Mouse (Mus musculus) hindbrain, postnatal 0 days (tissue): Measurements from ENCODE around the gene Eppin. TPM values are rescaled to one million over a fixed set of nuclear protein-coding genes. Genes with fewer than 3 reads are reported as not detected.

ENCODE experiments used
- ATAC-seq: fragments of 200-750 bp; cut with Nextera tagmentation; 2 replicates; pipeline ENCODE4 v1.8.0; 2017; ENCODE audit warnings: mild to moderate bottlenecking, moderate TSS enrichment, moderate library complexity
- DNase-seq: peaks from one replicate; pipeline ENCODE4 v3.0.0-alpha.2; 2015; ENCODE audit warnings: low spot score
- H3K27ac ChIP-seq: fragments of 300-500 bp; sonication (generic); 2 replicates; pipeline ENCODE4 v1.5.1; 2014; ENCODE audit warnings: mild to moderate bottlenecking
- H3K27me3 ChIP-seq: fragments of 300-500 bp; sonication (generic); 2 replicates; pipeline ENCODE4 v1.6.1; 2014; ENCODE audit warnings: low read length, mixed read lengths; ENCODE audit not compliant: insufficient read depth
- H3K36me3 ChIP-seq: fragments of 300-500 bp; sonication (generic); 2 replicates; pipeline ENCODE4 v1.6.1; 2014; ENCODE audit warnings: low read length, mixed read lengths; ENCODE audit not compliant: insufficient read depth
- H3K4me1 ChIP-seq: fragments of 300-500 bp; sonication (generic); 2 replicates; pipeline ENCODE4 v1.6.1; 2014; ENCODE audit warnings: antibody characterized with exemption, low read length, mixed read lengths; ENCODE audit not compliant: insufficient read depth
- H3K4me2 ChIP-seq: fragments of 300-500 bp; sonication (generic); 2 replicates; pipeline ENCODE4 v1.6.1; 2014; ENCODE audit warnings: low read depth, mild to moderate bottlenecking, low read length, moderate library complexity, mixed read lengths
- H3K4me3 ChIP-seq: fragments of 300-500 bp; sonication (generic); 2 replicates; pipeline ENCODE4 v1.5.1; 2014; ENCODE audit warnings: low read length
- H3K9ac ChIP-seq: fragments of 300-500 bp; sonication (generic); replicated peaks from 2 replicates; pipeline ENCODE4 v1.6.1; 2014; ENCODE audit warnings: mild to moderate bottlenecking, low read length, moderate library complexity, mixed read lengths
- H3K9me3 ChIP-seq: fragments of 300-500 bp; sonication (generic); 2 replicates; pipeline ENCODE4 v1.6.1; 2016; ENCODE audit warnings: low read length, mixed read lengths
- CTCF ChIP-seq: IDR thresholded peaks from 2 replicates; pipeline ENCODE4 v1.5.1; 2016; ENCODE audit warnings: antibody characterized with exemption, control low read depth, low read depth
- WGBS: fragments of 180-500 bp; shearing (Covaris S2); extraction: QIAGEN DNeasy Blood & Tissue Kit; methylation state at CpG from one replicate; pipeline ENCODE4 v1.1.7; 2014; 5-methylcytosine and 5-hydroxymethylcytosine counted together
- polyA plus RNA-seq: library from polyadenylated mRNA; unstranded; fragments of >200 nt; fragmentation: Nextera tagmentation; extraction: Ambion mirVana; gene quantifications from 2 replicates; pipeline ENCODE4 v1.2.1, GENCODE M21; 2015
- total RNA-seq: library from RNA; depleted of rRNA; stranded (reverse); fragments of >200 nt; gene quantifications from 2 replicates; pipeline ENCODE4 v1.2.3, GENCODE M21; 2014

Eppin gene
- total and polyA plus RNA-seq, 2 experiments from 2014 or later: not detected

- no peaks in the 10 kb centered on the region for H3K36me3 ChIP-seq
- ATAC-seq (no peak), DNase-seq (no peak)
- H3K4me3 ChIP-seq: no peak overlapping the region
- no peak overlapping the region for H3K27ac ChIP-seq
- H3K4me2 ChIP-seq: no peak overlapping the region
- H3K9ac ChIP-seq: no peak overlapping the region
- H3K9me3 ChIP-seq: no peaks in the 10 kb centered on the region
- 88% methylated on average over 5 of the region's 5 CpGs for WGBS
- H3K4me1 ChIP-seq: peaks cover 5% of the 10 kb centered on the region; the same call in 1 of the 2 replicates
- H3K27me3 ChIP-seq: peaks cover 5% of the 10 kb centered on the region; the same call in 1 of the 2 replicates
- TF ChIP-seq CTCF: no peak
These were observed 25.9 kb downstream of the Eppin start for GRCm38 (mm10) chr2:164567460-164567859.

GRCm38 (mm10) chr2:164566997-164567396, 26.4 kb downstream of the Eppin start:
- peak; percentile 36 for TF ChIP-seq CTCF
- no peak for DNase-seq
- Histone ChIP-seq H3K4me3 (no peak overlapping the region), H3K4me2 (no peak overlapping the region), H3K9ac (no peak overlapping the region), H3K36me3 (no peaks in the 10 kb centered on the region), H3K27ac (no peak overlapping the region), H3K27me3 (peaks cover 5% of the 10 kb centered on the region; the same call in 1 of the 2 replicates), H3K9me3 (no peaks in the 10 kb centered on the region), H3K4me1 (peaks cover 5% of the 10 kb centered on the region; the same call in 1 of the 2 replicates)
- no peak for ATAC-seq
- WGBS: 88% methylated on average over 2 of the region's 2 CpGs

GRCm38 (mm10) chr2:164564346-164564745, 29.0 kb downstream of the Eppin start:
- Histone ChIP-seq H3K4me3 (no peak overlapping the region), H3K4me1 (peaks cover 5% of the 10 kb centered on the region; the same call in 1 of the 2 replicates), H3K27ac (no peak overlapping the region), H3K4me2 (no peak overlapping the region), H3K9ac (0 out of 2 replicates have a peak overlapping the region, but pooled peaks have one; percentile 17), H3K9me3 (no peaks in the 10 kb centered on the region), H3K27me3 (peaks cover 5% of the 10 kb centered on the region; the same call in 1 of the 2 replicates), H3K36me3 (no peaks in the 10 kb centered on the region)
- TF ChIP-seq CTCF: no peak
- WGBS: 41% methylated on average over 5 of the region's 5 CpGs
- no peak for ATAC-seq
- DNase-seq: no peak

- Histone ChIP-seq H3K9ac (peak overlapping the region; percentile 44), H3K4me2 (peak overlapping the region; percentile 95), H3K27me3 (peaks cover 5% of the 10 kb centered on the region; the same call in 1 of the 2 replicates), H3K36me3 (no peaks in the 10 kb centered on the region), H3K4me1 (peaks cover 5% of the 10 kb centered on the region; the same call in 1 of the 2 replicates), H3K27ac (no peak overlapping the region), H3K9me3 (no peaks in the 10 kb centered on the region), H3K4me3 (peak overlapping the region; percentile 43)
- DNase-seq (peak; percentile 81), ATAC-seq (peak; percentile 74)
- peak; percentile 81 for TF ChIP-seq CTCF
- under 1% methylated on average over 31 of the region's 32 CpGs for WGBS
These were observed 29.9 kb downstream of the Eppin start for GRCm38 (mm10) chr2:164563339-164564038.

GRCm38 (mm10) chr2:164562391-164563188, 30.8 kb downstream of the Eppin start, which contains the start of gene Wfdc2:
TSS of gene Wfdc2 (plus strand) at chr2:164562413.
- H3K9ac ChIP-seq: peak within 1 kb of the TSS; percentile 44
- peaks cover 5% of the 10 kb centered on the region; the same call in 1 of the 2 replicates for H3K27me3 ChIP-seq
- TF ChIP-seq CTCF: no peak
- 3% methylated on average over 24 of the region's 24 CpGs for WGBS
- peak within 1 kb of the TSS; percentile 95 for H3K4me2 ChIP-seq
- no peaks in the 10 kb centered on the region for H3K36me3 ChIP-seq
- H3K27ac ChIP-seq: no peak within 1 kb of the TSS
- no peak for DNase-seq
- no peak for ATAC-seq
- H3K9me3 ChIP-seq: no peaks in the 10 kb centered on the region
- peaks cover 5% of the 10 kb centered on the region; the same call in 1 of the 2 replicates for H3K4me1 ChIP-seq
- peak within 1 kb of the TSS; percentile 43 for H3K4me3 ChIP-seq

GRCm38 (mm10) chr2:164560106-164560505, 33.3 kb downstream of the Eppin start:
- DNase-seq (no peak), ATAC-seq (no peak)
- Histone ChIP-seq H3K27ac (no peak overlapping the region), H3K36me3 (no peaks in the 10 kb centered on the region), H3K27me3 (peaks cover 5% of the 10 kb centered on the region; the same call in 1 of the 2 replicates), H3K4me1 (peaks cover 5% of the 10 kb centered on the region; the same call in 1 of the 2 replicates), H3K4me2 (no peak overlapping the region), H3K9ac (no peak overlapping the region), H3K9me3 (no peaks in the 10 kb centered on the region), H3K4me3 (no peak overlapping the region)
- WGBS: 89% methylated on average over 8 of the region's 8 CpGs
- no peak for TF ChIP-seq CTCF
